Mouse (Mus musculus): ENCODE measurements at regions not wholly inside any gene's neighbourhood (a gene's known extent, or its start where the extent isn't known, plus 50 kb on each side); places are given as distances from the start of the nearest gene placed in this dataset.

- intact Hi-C loops (cut with DNase I): no loop called here
- no peak for DNase-seq (ENCODE audit: low spot score)
Observed at GRCm38 (mm10) chr8:89175631-89176030, 131.7 kb upstream of the Sall1 start.

- intact Hi-C loops (cut with DNase I): no loop called here
- DNase-seq (ENCODE audit: low spot score): no peak
Observed at GRCm38 (mm10) chr8:89171561-89171960, 127.6 kb upstream of the Sall1 start.

- no peak for DNase-seq (ENCODE audit: low spot score)
- intact Hi-C loops (cut with DNase I): no loop called here
Observed at GRCm38 (mm10) chr8:89169484-89169883, 125.5 kb upstream of the Sall1 start.

GRCm38 (mm10) chr8:89167026-89167425 is 123.1 kb upstream of the Sall1 start:
- DNase-seq (ENCODE audit: low spot score): no peak
- intact Hi-C loops (cut with DNase I): no loop called here

GRCm38 (mm10) chr8:89156909-89157308 is 112.9 kb upstream of the Sall1 start:
- DNase-seq (ENCODE audit: low spot score): no peak
- intact Hi-C loops (cut with DNase I): no loop called here

- intact Hi-C loops (cut with DNase I): no loop called here
- DNase-seq (ENCODE audit: low spot score): no peak
Observed at GRCm38 (mm10) chr8:89153605-89154004, 109.6 kb upstream of the Sall1 start.

- no peak for DNase-seq (ENCODE audit: low spot score)
- intact Hi-C loops (cut with DNase I): no loop called here
Observed at GRCm38 (mm10) chr8:89152867-89153595, 109.1 kb upstream of the Sall1 start.

GRCm38 (mm10) chr8:89152331-89152730 is 108.4 kb upstream of the Sall1 start:
- no peak for DNase-seq (ENCODE audit: low spot score)
- intact Hi-C loops (cut with DNase I): no loop called here

GRCm38 (mm10) chr8:89150952-89151351 is 107.0 kb upstream of the Sall1 start:
- intact Hi-C loops (cut with DNase I): no loop called here
- DNase-seq (ENCODE audit: low spot score): no peak

- intact Hi-C loops (cut with DNase I): no loop called here
- no peak for DNase-seq (ENCODE audit: low spot score)
Observed at GRCm38 (mm10) chr8:89141529-89142235, 97.7 kb upstream of the Sall1 start.

- DNase-seq (ENCODE audit: low spot score): no peak
- intact Hi-C loops (cut with DNase I): no loop called here
Observed at GRCm38 (mm10) chr8:89139876-89140275, 95.9 kb upstream of the Sall1 start.

- no peak for DNase-seq (ENCODE audit: low spot score)
- intact Hi-C loops (cut with DNase I): no loop called here
Observed at GRCm38 (mm10) chr8:89138416-89139125, 94.6 kb upstream of the Sall1 start.

- DNase-seq (ENCODE audit: low spot score): no peak
- intact Hi-C loops (cut with DNase I): no loop called here
Observed at GRCm38 (mm10) chr8:89134581-89135484, 90.9 kb upstream of the Sall1 start.

GRCm38 (mm10) chr8:89134058-89134457 is 90.1 kb upstream of the Sall1 start:
- intact Hi-C loops (cut with DNase I): no loop called here

GRCm38 (mm10) chr8:89121051-89121450 is 77.1 kb upstream of the Sall1 start:
- intact Hi-C loops (cut with DNase I): no loop called here
- no peak for DNase-seq (ENCODE audit: low spot score)

More at GRCm38 (mm10) chr8:89134058-89134457, 90.1 kb upstream of the Sall1 start:
- DNase-seq (ENCODE audit: low spot score): no peak

GRCm38 (mm10) chr8:89107895-89108660 is 64.1 kb upstream of the Sall1 start:
- intact Hi-C loops (cut with DNase I): no loop called here

GRCm38 (mm10) chr8:89106346-89106745 is 62.4 kb upstream of the Sall1 start:
- intact Hi-C loops (cut with DNase I): no loop called here
- no peak for DNase-seq (ENCODE audit: low spot score)

More at GRCm38 (mm10) chr8:89107895-89108660, 64.1 kb upstream of the Sall1 start:
- DNase-seq (ENCODE audit: low spot score): no peak

GRCm38 (mm10) chr8:89097396-89097795 is 53.4 kb upstream of the Sall1 start:
- DNase-seq (ENCODE audit: low spot score): no peak
- intact Hi-C loops (cut with DNase I): no loop called here
